Mouse (Mus musculus): ENCODE measurements around the gene Slc25a41. TPM values are rescaled to one million over a fixed set of nuclear protein-coding genes. Genes with fewer than 3 reads are reported as not detected.

Slc25a41 gene
- polyA plus RNA-seq, 1 experiment, result 0.25 TPM

DNA sequence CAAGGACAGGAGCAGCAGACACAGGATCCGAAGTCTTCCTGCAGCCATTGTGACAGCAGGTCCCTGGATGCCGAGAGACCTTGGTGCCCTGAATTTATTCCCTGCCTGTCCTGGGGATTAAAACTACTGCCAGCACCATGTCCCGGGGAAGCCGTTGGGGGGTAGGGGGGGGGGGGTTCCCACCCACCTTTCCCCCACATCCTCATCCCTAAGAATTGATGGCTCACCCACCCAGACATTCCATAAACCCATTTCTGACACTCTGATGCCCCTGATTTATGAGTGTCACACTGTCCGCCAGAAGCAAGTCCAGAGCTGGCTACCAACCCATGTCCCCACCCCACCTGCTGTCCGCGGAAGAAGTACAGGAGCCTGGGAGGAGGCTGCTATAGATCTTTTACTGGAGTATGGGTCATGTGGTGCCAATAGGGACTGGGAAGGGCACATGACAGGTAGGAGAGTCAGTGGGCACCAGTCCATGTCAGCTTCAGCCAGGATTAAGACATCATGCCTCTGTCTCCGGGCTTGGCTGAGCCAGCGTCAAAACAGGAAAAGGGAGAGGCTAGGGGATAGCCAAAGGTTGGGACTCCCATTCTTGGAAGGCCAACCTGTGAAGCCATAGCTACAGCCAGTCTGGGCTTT, 41.4 kb downstream of the Slc25a41 start, which contains the start of gene Pspn:
TSS of gene Pspn (minus strand) at position 51 of the 642 bp plus-strand sequence.
- Histone ChIP-seq H3K4me1 (ENCODE audit: control insufficient read depth, insufficient read depth, low read length) (no peaks in the 10 kb centered on the region), H3K4me3 (ENCODE audit: insufficient read depth, low read length) (no peak within 1 kb of the TSS), H3K27ac (ENCODE audit: insufficient read depth, low read length) (no peak within 1 kb of the TSS)
- TF ChIP-seq POLR2A (IDR thresholded peaks at IDR 0.05; ENCODE audit: extremely low read depth, insufficient read depth, low read length), result no peak
- no peak for TF ChIP-seq CTCF (IDR thresholded peaks at IDR 0.05; ENCODE audit: extremely low read depth, insufficient read depth, low read length)

DNA sequence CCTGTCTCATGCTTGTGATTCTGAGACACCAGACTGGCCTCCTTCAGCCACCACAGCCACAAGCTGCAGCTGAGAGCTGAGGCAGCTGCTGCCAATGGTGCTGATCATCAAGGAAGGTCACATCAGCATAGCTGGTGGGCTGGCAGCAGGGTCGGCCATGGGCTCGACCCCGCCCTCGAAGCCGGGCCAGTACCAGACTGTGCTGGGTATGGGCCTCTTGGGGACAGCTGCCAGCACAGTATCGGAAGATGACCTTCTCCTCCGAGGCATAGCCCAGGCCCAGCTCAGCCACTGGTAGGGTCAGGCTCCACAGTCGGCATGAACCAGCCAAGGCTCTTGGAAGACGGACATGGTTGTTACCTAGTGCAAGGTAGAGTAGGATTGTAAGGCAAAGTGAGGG, 42.0 kb downstream of the Slc25a41 start:
- H3K27ac ChIP-seq (ENCODE audit: insufficient read depth, low read length), result no peak overlapping the region
- TF ChIP-seq POLR2A (IDR thresholded peaks at IDR 0.05; ENCODE audit: extremely low read depth, insufficient read depth, low read length) (no peak), CTCF (IDR thresholded peaks at IDR 0.05; ENCODE audit: extremely low read depth, insufficient read depth, low read length) (no peak)
- no peak overlapping the region for H3K4me3 ChIP-seq (ENCODE audit: insufficient read depth, low read length)
- H3K4me1 ChIP-seq (ENCODE audit: control insufficient read depth, insufficient read depth, low read length), result no peaks in the 10 kb centered on the region

DNA sequence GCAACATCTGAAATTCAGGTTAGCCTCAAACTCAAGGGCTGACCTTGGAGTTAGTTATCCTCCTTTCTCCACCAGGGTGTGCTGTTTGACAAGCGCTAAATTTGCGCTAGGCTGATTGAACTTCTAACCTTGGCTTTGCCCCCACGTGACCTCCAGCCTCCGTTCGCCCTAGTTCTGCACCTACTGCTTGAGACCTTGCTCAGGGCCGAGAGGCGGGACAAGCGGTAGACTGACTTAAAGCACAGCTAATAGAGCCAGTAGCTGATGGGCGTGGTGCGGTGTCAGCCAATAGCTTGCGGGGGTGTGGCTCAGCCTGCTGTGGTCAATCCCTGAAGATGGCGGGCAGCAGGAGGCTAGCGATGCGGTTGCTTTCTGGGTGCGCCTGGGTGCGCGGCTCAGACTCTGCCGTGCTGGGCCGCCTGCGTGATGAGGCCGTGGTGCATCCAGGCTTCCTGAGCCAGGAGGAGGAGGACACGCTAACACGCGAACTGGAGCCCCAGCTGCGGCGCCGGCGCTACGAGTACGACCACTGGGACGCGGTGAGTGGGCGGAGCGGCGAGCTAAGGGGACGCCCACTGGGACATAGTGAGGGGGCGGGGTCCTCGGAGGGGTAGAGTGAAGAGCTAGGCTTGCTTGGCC, 44.3 kb downstream of the Slc25a41 start, which contains the start of gene Alkbh7:
TSS of gene Alkbh7 (plus strand) at position 311 of the 639 bp plus-strand sequence.
- peak; percentile 62 for TF ChIP-seq CTCF (IDR thresholded peaks at IDR 0.05; ENCODE audit: extremely low read depth, insufficient read depth, low read length)
- peak; percentile 73 for TF ChIP-seq POLR2A (IDR thresholded peaks at IDR 0.05; ENCODE audit: extremely low read depth, insufficient read depth, low read length)
- H3K4me3 ChIP-seq (ENCODE audit: insufficient read depth, low read length), result peak within 1 kb of the TSS; percentile 50
- H3K27ac ChIP-seq (ENCODE audit: insufficient read depth, low read length), result no peak within 1 kb of the TSS
- no peaks in the 10 kb centered on the region for H3K4me1 ChIP-seq (ENCODE audit: control insufficient read depth, insufficient read depth, low read length)

DNA sequence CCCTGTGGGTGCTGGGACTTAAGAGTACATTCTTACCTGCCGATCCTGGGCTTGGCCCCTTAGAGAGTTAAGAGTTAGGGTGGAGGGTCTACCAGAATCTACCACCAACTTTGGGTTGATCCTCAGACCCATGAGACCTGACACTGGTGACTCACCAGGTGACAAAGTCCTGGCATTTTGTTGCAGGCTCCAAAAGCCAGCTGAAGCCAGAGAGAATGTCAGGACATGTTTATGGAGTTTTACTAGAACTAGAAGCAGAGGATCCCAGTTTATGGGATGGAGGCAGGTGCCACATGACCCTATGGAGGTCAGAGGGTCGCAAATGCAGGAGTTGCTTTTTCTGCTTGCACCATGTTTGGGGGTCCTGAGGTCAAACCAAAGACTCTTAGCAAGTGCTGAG, 44.9 kb downstream of the Slc25a41 start:
- TF ChIP-seq POLR2A (IDR thresholded peaks at IDR 0.05; ENCODE audit: extremely low read depth, insufficient read depth, low read length) (peak; percentile 24; the same call in 1 of the 2 replicates), CTCF (IDR thresholded peaks at IDR 0.05; ENCODE audit: extremely low read depth, insufficient read depth, low read length) (no peak)
- H3K27ac ChIP-seq (ENCODE audit: insufficient read depth, low read length), result no peak overlapping the region

DNA sequence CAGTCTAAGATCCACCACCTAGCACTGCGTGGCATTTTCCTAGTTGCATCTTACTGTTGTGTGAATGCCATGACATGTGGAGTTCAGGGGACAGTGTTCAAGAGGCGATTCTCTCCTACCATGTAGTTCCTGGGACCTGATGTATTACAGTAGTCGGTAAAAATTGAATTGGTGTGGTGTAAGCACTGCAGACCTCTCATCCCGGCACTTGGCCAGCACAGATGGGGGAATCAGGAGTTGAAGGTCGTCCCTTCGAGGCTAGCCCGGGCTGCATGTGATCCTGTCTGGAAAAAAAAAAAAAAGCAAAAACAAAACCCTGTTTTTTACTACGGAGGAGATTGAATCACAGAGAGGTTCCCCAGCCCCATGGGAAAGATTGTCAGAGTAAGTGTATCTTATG, 46.4 kb downstream of the Slc25a41 start:
- Histone ChIP-seq H3K4me1 (ENCODE audit: control insufficient read depth, insufficient read depth, low read length) (peaks cover 4% of the 10 kb centered on the region), H3K27ac (ENCODE audit: insufficient read depth, low read length) (no peak overlapping the region), H3K4me3 (ENCODE audit: insufficient read depth, low read length) (no peak overlapping the region)
- TF ChIP-seq POLR2A (IDR thresholded peaks at IDR 0.05; ENCODE audit: extremely low read depth, insufficient read depth, low read length), result no peak
- no peak for TF ChIP-seq CTCF (IDR thresholded peaks at IDR 0.05; ENCODE audit: extremely low read depth, insufficient read depth, low read length)

More for the DNA sequence above, 44.9 kb downstream of the Slc25a41 start:
- H3K4me1 ChIP-seq (ENCODE audit: control insufficient read depth, insufficient read depth, low read length), result no peaks in the 10 kb centered on the region
- no peak overlapping the region; the same call in 1 of the 2 replicates for H3K4me3 ChIP-seq (ENCODE audit: insufficient read depth, low read length)

DNA sequence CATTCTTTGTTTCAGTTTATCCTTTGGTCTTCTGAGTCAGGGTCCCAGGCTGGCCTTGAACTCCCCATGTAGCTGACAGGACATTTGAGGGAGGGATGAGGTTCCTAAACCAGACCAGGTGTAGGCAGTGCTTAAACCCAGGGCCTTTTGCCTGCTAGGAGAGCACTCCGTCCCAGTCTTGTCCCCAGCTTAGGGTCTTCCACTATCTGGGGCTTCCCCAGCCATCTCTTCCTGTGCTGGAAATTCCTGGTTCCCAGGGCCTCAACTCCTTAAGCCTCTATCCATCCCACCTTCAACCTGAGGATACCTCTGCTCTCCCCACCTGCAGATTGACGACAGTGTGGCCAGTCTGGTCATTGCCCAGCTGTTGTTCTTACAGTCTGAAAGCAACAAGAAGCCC, 50.5 kb downstream of the Slc25a41 start:
- Histone ChIP-seq H3K27ac (ENCODE audit: insufficient read depth, low read length) (no peak overlapping the region), H3K4me3 (ENCODE audit: insufficient read depth, low read length) (peak overlapping the region; percentile 62), H3K4me1 (ENCODE audit: control insufficient read depth, insufficient read depth, low read length) (peaks cover 4% of the 10 kb centered on the region)
- TF ChIP-seq POLR2A (IDR thresholded peaks at IDR 0.05; ENCODE audit: extremely low read depth, insufficient read depth, low read length), result no peak
- no peak for TF ChIP-seq CTCF (IDR thresholded peaks at IDR 0.05; ENCODE audit: extremely low read depth, insufficient read depth, low read length)

DNA sequence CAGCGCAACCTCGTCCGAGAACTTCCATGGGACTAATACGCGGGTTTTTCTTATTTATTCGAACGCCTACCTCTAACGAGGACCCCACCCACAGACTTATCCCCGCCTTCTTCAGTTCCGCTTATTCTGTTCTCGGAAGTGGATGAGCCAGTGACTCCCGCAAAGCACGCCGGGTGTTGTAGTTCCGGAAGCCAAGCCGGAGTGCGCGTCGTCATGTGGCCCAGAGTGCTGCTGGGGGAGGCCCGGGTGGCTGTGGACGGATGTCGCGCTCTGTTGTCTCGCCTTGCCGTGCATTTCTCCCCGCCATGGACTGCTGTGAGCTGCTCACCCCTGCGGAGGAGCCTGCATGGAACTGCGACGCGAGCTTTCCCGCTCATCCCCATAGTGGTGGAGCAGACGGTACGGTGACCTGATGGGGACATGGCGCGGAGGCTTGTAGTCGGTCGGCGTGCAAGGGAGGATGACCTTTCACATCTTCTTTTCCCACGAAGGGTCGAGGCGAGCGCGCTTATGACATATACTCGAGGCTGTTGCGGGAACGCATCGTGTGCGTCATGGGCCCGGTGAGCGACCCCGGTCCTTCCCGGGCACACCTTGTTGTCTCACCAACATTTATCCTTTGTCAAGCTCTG, 51.2 kb downstream of the Slc25a41 start, which contains the start of gene Clpp:
TSS of gene Clpp (plus strand) at position 191 of the 632 bp plus-strand sequence.
- H3K27ac ChIP-seq (ENCODE audit: insufficient read depth, low read length), result peak within 1 kb of the TSS; percentile 10; the same call in 1 of the 2 replicates
- H3K4me3 ChIP-seq (ENCODE audit: insufficient read depth, low read length), result peak within 1 kb of the TSS; percentile 62
- H3K4me1 ChIP-seq (ENCODE audit: control insufficient read depth, insufficient read depth, low read length), result peaks cover 4% of the 10 kb centered on the region
- no peak for TF ChIP-seq CTCF (IDR thresholded peaks at IDR 0.05; ENCODE audit: extremely low read depth, insufficient read depth, low read length)
- TF ChIP-seq POLR2A (IDR thresholded peaks at IDR 0.05; ENCODE audit: extremely low read depth, insufficient read depth, low read length), result peak; percentile 92

DNA sequence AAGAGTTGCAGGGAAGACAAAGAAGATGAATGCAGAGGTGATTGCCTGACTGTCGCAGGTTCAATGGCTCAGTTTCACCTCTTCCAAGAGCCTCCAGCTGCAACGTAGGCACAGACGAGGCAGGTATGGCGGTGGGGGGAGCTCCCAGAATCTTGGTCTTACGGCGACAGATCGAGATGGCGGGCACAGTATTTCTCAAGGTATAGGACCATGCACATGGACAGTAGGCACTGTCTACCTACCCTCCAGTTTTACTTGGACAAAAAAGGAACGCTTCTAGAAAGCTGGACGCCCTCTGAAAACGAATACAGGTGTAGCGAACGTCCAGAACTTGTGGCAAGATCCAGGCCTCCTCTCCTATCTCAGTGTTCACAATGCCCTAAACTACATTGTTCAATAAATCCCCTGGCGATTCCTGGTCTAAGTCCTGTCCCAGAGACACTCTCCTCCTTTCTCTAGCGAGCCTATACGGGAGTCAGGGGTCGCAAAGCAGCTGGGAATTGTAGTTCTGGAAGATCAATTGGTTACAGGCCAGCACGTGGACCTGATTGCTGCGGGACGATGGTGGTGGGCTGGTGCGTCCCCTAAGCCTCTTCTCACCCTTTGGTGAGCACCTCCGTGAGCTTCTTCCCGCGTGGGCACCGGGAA, 51.9 kb downstream of the Slc25a41 start:
- H3K4me3 ChIP-seq (ENCODE audit: insufficient read depth, low read length), result peak overlapping the region; percentile 62
- peak overlapping the region; percentile 10; the same call in 1 of the 2 replicates for H3K27ac ChIP-seq (ENCODE audit: insufficient read depth, low read length)
- peaks cover 4% of the 10 kb centered on the region for H3K4me1 ChIP-seq (ENCODE audit: control insufficient read depth, insufficient read depth, low read length)
- TF ChIP-seq CTCF (IDR thresholded peaks at IDR 0.05; ENCODE audit: extremely low read depth, insufficient read depth, low read length) (no peak), POLR2A (IDR thresholded peaks at IDR 0.05; ENCODE audit: extremely low read depth, insufficient read depth, low read length) (peak; percentile 71)

DNA sequence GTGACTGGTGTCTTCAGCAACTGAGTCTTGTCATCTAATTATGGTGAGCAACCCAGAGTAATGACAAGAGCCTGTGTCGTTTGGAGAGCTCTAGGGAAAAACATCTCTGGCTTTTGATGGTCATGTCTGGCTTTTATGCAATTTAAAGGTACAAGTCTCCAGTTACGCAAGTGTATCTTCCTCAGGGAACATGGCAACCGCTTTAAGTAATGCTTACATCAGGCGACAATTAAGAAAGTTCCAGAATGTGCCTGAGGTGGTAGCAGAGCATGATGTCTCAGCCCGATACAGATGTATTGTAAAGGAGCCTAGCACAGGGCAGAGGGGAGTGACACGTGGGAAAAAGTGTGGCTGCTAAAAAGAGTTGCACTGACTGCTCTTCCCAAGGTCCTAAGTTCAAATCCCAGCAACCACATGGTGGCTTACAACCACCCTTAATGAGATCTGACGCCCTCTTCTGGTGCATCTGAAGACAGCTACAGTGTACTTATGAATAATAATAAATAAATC, 52.5 kb downstream of the Slc25a41 start:
- Histone ChIP-seq H3K4me3 (ENCODE audit: insufficient read depth, low read length) (peak overlapping the region; percentile 62; the same call in 1 of the 2 replicates), H3K4me1 (ENCODE audit: control insufficient read depth, insufficient read depth, low read length) (peaks cover 4% of the 10 kb centered on the region), H3K27ac (ENCODE audit: insufficient read depth, low read length) (no peak overlapping the region)
- TF ChIP-seq CTCF (IDR thresholded peaks at IDR 0.05; ENCODE audit: extremely low read depth, insufficient read depth, low read length), result no peak
- no peak for TF ChIP-seq POLR2A (IDR thresholded peaks at IDR 0.05; ENCODE audit: extremely low read depth, insufficient read depth, low read length)

Measured in cortical plate, adult 2 months (tissue).